Mouse (Mus musculus): ENCODE results near the gene Bub3. TPM values are rescaled to one million over a fixed set of nuclear protein-coding genes. Genes with fewer than 3 reads are reported as not detected.

Bub3 gene
- total and polyA plus RNA-seq, 2 experiments from 2014 or later: 67.6 to 89.9 TPM

- H3K9me3 ChIP-seq (replicated peaks; ENCODE audit: control insufficient read depth, low read length): no peaks in the 10 kb centered on the region
- H3K4me2 ChIP-seq (ENCODE audit: low read depth, low read length): no peak overlapping the region
- H3K27ac ChIP-seq (ENCODE audit: low read depth): no peak overlapping the region
- WGBS: 50% methylated on average over 2 of the region's 2 CpGs
- no peak overlapping the region for H3K4me3 ChIP-seq (ENCODE audit: low read depth, low read length)
- peaks cover 61% of the 10 kb centered on the region for H3K27me3 ChIP-seq (ENCODE audit: control insufficient read depth, insufficient read depth, low read length)
- H3K9ac ChIP-seq (replicated peaks; ENCODE audit: low read depth, low read length): no peak overlapping the region
- ATAC-seq (ENCODE audit: insufficient read depth, low read depth): no peak
- TF ChIP-seq EP300 (IDR thresholded peaks at IDR 0.05; ENCODE audit: low read depth) (no peak), CTCF (IDR thresholded peaks at IDR 0.05; ENCODE audit: low read depth) (no peak)
- peaks cover 13% of the 10 kb centered on the region for H3K4me1 ChIP-seq (ENCODE audit: control insufficient read depth, insufficient read depth)
- DNase-seq (ENCODE audit: low spot score): no peak
- H3K36me3 ChIP-seq (replicated peaks; ENCODE audit: control insufficient read depth, insufficient read depth, low read length): peaks cover 10% of the 10 kb centered on the region
Measured at GRCm38 (mm10) chr7:131557751-131558150, 2.3 kb upstream of the Bub3 start.

GRCm38 (mm10) chr7:131560697-131561042 is 648 bp downstream of the Bub3 start:
- peak overlapping the region; percentile 84 for H3K4me3 ChIP-seq (ENCODE audit: low read depth, low read length)
- TF ChIP-seq CTCF (IDR thresholded peaks at IDR 0.05; ENCODE audit: low read depth): no peak
- no peak for TF ChIP-seq EP300 (IDR thresholded peaks at IDR 0.05; ENCODE audit: low read depth)
- ATAC-seq (ENCODE audit: insufficient read depth, low read depth) (peak; percentile 22), DNase-seq (ENCODE audit: low spot score) (no peak)
- H3K27ac ChIP-seq (ENCODE audit: low read depth): peak overlapping the region; percentile 89
- H3K27me3 ChIP-seq (ENCODE audit: control insufficient read depth, insufficient read depth, low read length): peaks cover 32% of the 10 kb centered on the region
- H3K9ac ChIP-seq (replicated peaks; ENCODE audit: low read depth, low read length): peak overlapping the region; percentile 72
- peaks cover 38% of the 10 kb centered on the region for H3K36me3 ChIP-seq (replicated peaks; ENCODE audit: control insufficient read depth, insufficient read depth, low read length)
- H3K4me1 ChIP-seq (ENCODE audit: control insufficient read depth, insufficient read depth): peaks cover 8% of the 10 kb centered on the region; the same call in 1 of the 2 replicates
- under 1% methylated on average over 14 of the region's 14 CpGs for WGBS
- peak overlapping the region; percentile 84 for H3K4me2 ChIP-seq (ENCODE audit: low read depth, low read length)
- no peaks in the 10 kb centered on the region for H3K9me3 ChIP-seq (replicated peaks; ENCODE audit: control insufficient read depth, low read length)

- no peaks in the 10 kb centered on the region for H3K9me3 ChIP-seq (replicated peaks; ENCODE audit: control insufficient read depth, low read length)
- no peak overlapping the region for H3K4me2 ChIP-seq (ENCODE audit: low read depth, low read length)
- no peak for DNase-seq (ENCODE audit: low spot score)
- ATAC-seq (ENCODE audit: insufficient read depth, low read depth): no peak
- no peak overlapping the region for H3K4me3 ChIP-seq (ENCODE audit: low read depth, low read length)
- no peak overlapping the region for H3K27ac ChIP-seq (ENCODE audit: low read depth)
- no peaks in the 10 kb centered on the region for H3K27me3 ChIP-seq (ENCODE audit: control insufficient read depth, insufficient read depth, low read length)
- no peak overlapping the region for H3K9ac ChIP-seq (replicated peaks; ENCODE audit: low read depth, low read length)
- peaks cover 33% of the 10 kb centered on the region for H3K36me3 ChIP-seq (replicated peaks; ENCODE audit: control insufficient read depth, insufficient read depth, low read length)
- WGBS: 74% methylated on average over 6 of the region's 6 CpGs
- no peaks in the 10 kb centered on the region for H3K4me1 ChIP-seq (ENCODE audit: control insufficient read depth, insufficient read depth)
- TF ChIP-seq CTCF (IDR thresholded peaks at IDR 0.05; ENCODE audit: low read depth): no peak
- no peak for TF ChIP-seq EP300 (IDR thresholded peaks at IDR 0.05; ENCODE audit: low read depth)
Measured at GRCm38 (mm10) chr7:131575246-131575645, 15.2 kb downstream of the Bub3 start.

GRCm38 (mm10) chr7:131582178-131582577 is 22.2 kb downstream of the Bub3 start:
- H3K9me3 ChIP-seq (replicated peaks; ENCODE audit: control insufficient read depth, low read length): no peaks in the 10 kb centered on the region
- no peaks in the 10 kb centered on the region for H3K36me3 ChIP-seq (replicated peaks; ENCODE audit: control insufficient read depth, insufficient read depth, low read length)
- H3K27me3 ChIP-seq (ENCODE audit: control insufficient read depth, insufficient read depth, low read length): no peaks in the 10 kb centered on the region
- H3K4me2 ChIP-seq (ENCODE audit: low read depth, low read length): no peak overlapping the region
- WGBS: 19% methylated on average over 9 of the region's 9 CpGs
- no peaks in the 10 kb centered on the region for H3K4me1 ChIP-seq (ENCODE audit: control insufficient read depth, insufficient read depth)
- H3K27ac ChIP-seq (ENCODE audit: low read depth): no peak overlapping the region
- TF ChIP-seq EP300 (IDR thresholded peaks at IDR 0.05; ENCODE audit: low read depth) (no peak), CTCF (IDR thresholded peaks at IDR 0.05; ENCODE audit: low read depth) (no peak)
- no peak overlapping the region for H3K9ac ChIP-seq (replicated peaks; ENCODE audit: low read depth, low read length)
- DNase-seq (ENCODE audit: low spot score) (no peak), ATAC-seq (ENCODE audit: insufficient read depth, low read depth) (no peak)
- H3K4me3 ChIP-seq (ENCODE audit: low read depth, low read length): no peak overlapping the region

- no peak for DNase-seq (ENCODE audit: low spot score)
- no peak for TF ChIP-seq EP300 (IDR thresholded peaks at IDR 0.05; ENCODE audit: low read depth)
- no peak for TF ChIP-seq CTCF (IDR thresholded peaks at IDR 0.05; ENCODE audit: low read depth)
- WGBS: 82% methylated on average over 5 of the region's 5 CpGs
Measured at GRCm38 (mm10) chr7:131585551-131585950, 25.5 kb downstream of the Bub3 start.

GRCm38 (mm10) chr7:131597779-131598482 is 37.9 kb downstream of the Bub3 start:
- H3K27me3 ChIP-seq (ENCODE audit: control insufficient read depth, insufficient read depth, low read length): peaks cover 9% of the 10 kb centered on the region; the same call in 1 of the 2 replicates
- H3K4me2 ChIP-seq (ENCODE audit: low read depth, low read length): no peak overlapping the region
- H3K9ac ChIP-seq (replicated peaks; ENCODE audit: low read depth, low read length): no peak overlapping the region
- ATAC-seq (ENCODE audit: insufficient read depth, low read depth): no peak
- TF ChIP-seq CTCF (IDR thresholded peaks at IDR 0.05; ENCODE audit: low read depth): no peak
- no peak for TF ChIP-seq EP300 (IDR thresholded peaks at IDR 0.05; ENCODE audit: low read depth)
- no peaks in the 10 kb centered on the region for H3K36me3 ChIP-seq (replicated peaks; ENCODE audit: control insufficient read depth, insufficient read depth, low read length)
- H3K4me3 ChIP-seq (ENCODE audit: low read depth, low read length): no peak overlapping the region
- H3K4me1 ChIP-seq (ENCODE audit: control insufficient read depth, insufficient read depth): no peaks in the 10 kb centered on the region
- no peak for DNase-seq (ENCODE audit: low spot score)
- WGBS: 22% methylated on average over 12 of the region's 12 CpGs
- H3K9me3 ChIP-seq (replicated peaks; ENCODE audit: control insufficient read depth, low read length): no peaks in the 10 kb centered on the region
- no peak overlapping the region for H3K27ac ChIP-seq (ENCODE audit: low read depth)

More at GRCm38 (mm10) chr7:131585551-131585950, 25.5 kb downstream of the Bub3 start:
- Histone ChIP-seq H3K9me3 (replicated peaks; ENCODE audit: control insufficient read depth, low read length) (no peaks in the 10 kb centered on the region), H3K9ac (replicated peaks; ENCODE audit: low read depth, low read length) (no peak overlapping the region), H3K36me3 (replicated peaks; ENCODE audit: control insufficient read depth, insufficient read depth, low read length) (no peaks in the 10 kb centered on the region), H3K4me2 (ENCODE audit: low read depth, low read length) (no peak overlapping the region), H3K27ac (ENCODE audit: low read depth) (no peak overlapping the region), H3K4me1 (ENCODE audit: control insufficient read depth, insufficient read depth) (no peaks in the 10 kb centered on the region), H3K4me3 (ENCODE audit: low read depth, low read length) (no peak overlapping the region), H3K27me3 (ENCODE audit: control insufficient read depth, insufficient read depth, low read length) (no peaks in the 10 kb centered on the region)
- no peak for ATAC-seq (ENCODE audit: insufficient read depth, low read depth)

All from heart, postnatal 0 days (tissue).